Mouse (Mus musculus): ENCODE measurements around the gene Golga2. TPM values are rescaled to one million over a fixed set of nuclear protein-coding genes. Genes with fewer than 3 reads are reported as not detected.

Golga2 gene
- polyA plus RNA-seq (2015; fragmentation: Nextera tagmentation; extraction: Ambion mirVana) = 24.6 TPM in 2 replicates

DNA sequence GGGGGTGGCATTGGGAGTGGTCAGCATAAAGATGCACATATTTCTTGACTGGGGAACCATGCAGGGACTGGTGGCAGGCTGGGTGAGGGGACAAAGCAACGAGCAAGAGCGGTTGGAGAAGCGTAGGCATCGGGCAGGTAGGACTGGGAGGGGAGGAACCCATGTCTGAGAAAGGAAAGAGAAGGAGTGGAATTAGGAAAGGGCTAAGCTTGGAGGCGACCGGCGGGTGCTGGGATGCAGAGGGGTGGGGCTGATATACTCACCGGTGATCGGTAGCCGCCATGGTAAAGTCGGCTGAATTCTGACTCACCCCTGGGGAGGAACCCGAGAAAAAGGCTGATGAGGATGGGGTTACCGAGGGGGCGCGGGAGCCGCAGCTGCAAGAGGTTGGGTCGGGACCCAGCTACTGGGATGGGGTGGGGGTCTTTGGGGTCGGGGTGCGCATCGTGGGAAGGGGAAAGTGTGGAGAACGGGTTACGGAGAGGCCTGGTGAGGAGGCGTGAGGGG is at the start of gene Golga2:
Gene Golga2, plus strand, starts transcription at position 51 of the 507 bp plus-strand sequence.
- peak within 1 kb of the TSS; percentile 96 for H3K4me2 ChIP-seq (ENCODE audit: low read depth, low read length)
- H3K27me3 ChIP-seq (ENCODE audit: control insufficient read depth, insufficient read depth, low read length) = no peaks in the 10 kb centered on the region
- H3K9ac ChIP-seq (ENCODE audit: low read length) = peak within 1 kb of the TSS; percentile 96
- peaks cover 7% of the 10 kb centered on the region; the same call in 1 of the 2 replicates for H3K36me3 ChIP-seq (ENCODE audit: control insufficient read depth, insufficient read depth, low read length)
- no peaks in the 10 kb centered on the region for H3K9me3 ChIP-seq (replicated peaks; ENCODE audit: control insufficient read depth, low read length)
- ATAC-seq (ENCODE audit: insufficient read depth, low FRiP score) = peak; percentile 0; the same call in 1 of the 2 replicates
- 1% methylated on average over 23 of the region's 23 CpGs for WGBS
- H3K27ac ChIP-seq (ENCODE audit: low read length) = peak within 1 kb of the TSS; percentile 77
- H3K4me3 ChIP-seq (replicated peaks; ENCODE audit: low read length) = peak within 1 kb of the TSS; percentile 84
- H3K4me1 ChIP-seq (ENCODE audit: control insufficient read depth, insufficient read depth, low read length) = peaks cover 9% of the 10 kb centered on the region

DNA sequence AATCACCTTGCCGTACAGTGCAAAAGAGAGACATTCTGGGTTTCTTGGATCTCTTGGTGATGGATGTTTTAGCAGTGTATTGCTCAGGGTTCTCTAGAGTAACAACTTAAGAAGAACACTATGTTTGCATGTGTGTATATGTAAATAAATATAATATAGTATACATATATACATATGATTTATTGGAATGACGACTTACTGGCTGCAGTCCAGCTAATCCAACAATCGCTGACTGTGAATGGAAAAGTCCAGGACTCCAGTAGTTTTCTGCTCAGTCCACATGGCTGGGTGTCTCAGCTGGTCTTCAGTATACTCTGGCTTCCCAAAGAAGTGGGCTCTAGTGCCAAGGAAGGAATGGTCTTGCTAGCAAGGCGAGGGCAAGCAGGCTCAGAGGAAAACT is 49.6 kb upstream of the Golga2 start:
- peak overlapping the region; percentile 92 for H3K4me2 ChIP-seq (ENCODE audit: low read depth, low read length)
- H3K27me3 ChIP-seq (ENCODE audit: control insufficient read depth, insufficient read depth, low read length) = no peaks in the 10 kb centered on the region
- H3K36me3 ChIP-seq (ENCODE audit: control insufficient read depth, insufficient read depth, low read length) = peaks cover 5% of the 10 kb centered on the region; the same call in 1 of the 2 replicates
- peaks cover 12% of the 10 kb centered on the region for H3K4me1 ChIP-seq (ENCODE audit: control insufficient read depth, insufficient read depth, low read length)
- 34% methylated on average over 4 of the region's 4 CpGs for WGBS
- no peaks in the 10 kb centered on the region for H3K9me3 ChIP-seq (replicated peaks; ENCODE audit: control insufficient read depth, low read length)
- peak overlapping the region; percentile 83 for H3K9ac ChIP-seq (ENCODE audit: low read length)
- H3K4me3 ChIP-seq (replicated peaks; ENCODE audit: low read length) = peak overlapping the region; percentile 73
- no peak for ATAC-seq (ENCODE audit: insufficient read depth, low FRiP score)
- H3K27ac ChIP-seq (ENCODE audit: low read length) = peak overlapping the region; percentile 82; the same call in 1 of the 2 replicates

DNA sequence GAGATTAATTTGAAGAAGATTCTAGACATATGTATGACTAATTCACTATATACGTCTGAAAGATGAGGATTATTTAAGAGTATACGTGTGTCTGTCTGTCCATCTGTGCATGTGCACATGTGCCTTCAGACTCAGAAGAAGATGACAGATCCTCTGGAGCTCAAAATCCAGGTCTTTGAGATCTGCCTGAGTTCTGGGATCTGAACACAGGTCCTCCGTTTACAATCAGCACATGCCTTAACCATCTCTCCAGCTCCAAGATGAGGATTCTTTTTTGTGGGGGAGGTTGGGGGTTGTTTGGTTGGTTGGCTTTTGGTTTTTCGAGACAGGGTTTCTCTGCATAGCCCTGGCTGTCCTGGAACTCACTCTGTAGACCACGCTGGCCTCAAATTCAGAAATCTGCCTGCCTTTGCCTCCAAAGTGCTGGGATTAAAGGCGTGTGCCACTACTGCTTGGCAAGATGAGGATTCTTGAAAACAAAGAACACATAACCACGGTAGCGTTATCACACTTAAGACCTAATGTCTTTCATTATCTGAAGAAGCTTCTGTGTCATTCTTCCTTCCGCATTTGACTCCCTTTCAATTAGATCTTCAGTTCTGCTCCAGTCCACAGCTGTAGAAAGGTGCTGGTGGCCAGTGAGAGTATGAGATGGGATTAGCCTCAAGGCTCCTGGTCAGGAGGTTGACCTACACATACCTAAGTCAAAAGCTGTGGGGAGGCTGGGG is 48.3 kb upstream of the Golga2 start:
- Histone ChIP-seq H3K4me3 (replicated peaks; ENCODE audit: low read length) (no peak overlapping the region), H3K4me1 (ENCODE audit: control insufficient read depth, insufficient read depth, low read length) (peaks cover 12% of the 10 kb centered on the region), H3K9ac (ENCODE audit: low read length) (no peak overlapping the region), H3K36me3 (ENCODE audit: control insufficient read depth, insufficient read depth, low read length) (no peaks in the 10 kb centered on the region), H3K4me2 (ENCODE audit: low read depth, low read length) (no peak overlapping the region), H3K27me3 (ENCODE audit: control insufficient read depth, insufficient read depth, low read length) (no peaks in the 10 kb centered on the region), H3K9me3 (replicated peaks; ENCODE audit: control insufficient read depth, low read length) (no peaks in the 10 kb centered on the region), H3K27ac (ENCODE audit: low read length) (no peak overlapping the region)
- ATAC-seq (ENCODE audit: insufficient read depth, low FRiP score) = no peak
- 91% methylated on average over 9 of the region's 9 CpGs for WGBS

DNA sequence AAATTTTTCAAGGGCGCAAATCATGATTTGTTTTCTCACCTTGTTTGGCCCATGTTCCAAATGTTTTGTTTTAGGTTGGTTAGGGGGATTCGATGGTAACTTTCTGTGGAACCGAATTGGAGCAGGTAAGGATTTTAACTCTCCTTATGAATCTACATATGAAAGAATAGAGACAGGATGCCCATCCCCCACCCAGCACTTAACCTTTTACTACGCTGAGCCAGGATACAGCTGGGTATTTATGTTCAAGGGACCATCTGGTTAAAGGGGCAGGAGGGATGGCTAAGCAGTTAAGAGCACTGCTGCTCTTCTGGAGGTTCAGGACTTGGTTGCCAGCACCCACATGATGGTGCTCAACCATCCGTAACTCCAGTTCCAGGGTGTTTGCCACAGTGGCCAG is 46.6 kb upstream of the Golga2 start:
- Histone ChIP-seq H3K4me1 (ENCODE audit: control insufficient read depth, insufficient read depth, low read length) (peaks cover 3% of the 10 kb centered on the region; the same call in 1 of the 2 replicates), H3K27ac (ENCODE audit: low read length) (no peak overlapping the region), H3K27me3 (ENCODE audit: control insufficient read depth, insufficient read depth, low read length) (no peaks in the 10 kb centered on the region), H3K9ac (ENCODE audit: low read length) (no peak overlapping the region), H3K36me3 (ENCODE audit: control insufficient read depth, insufficient read depth, low read length) (no peaks in the 10 kb centered on the region), H3K4me3 (replicated peaks; ENCODE audit: low read length) (no peak overlapping the region), H3K9me3 (replicated peaks; ENCODE audit: control insufficient read depth, low read length) (no peaks in the 10 kb centered on the region), H3K4me2 (ENCODE audit: low read depth, low read length) (no peak overlapping the region)
- no peak for ATAC-seq (ENCODE audit: insufficient read depth, low FRiP score)
- WGBS = 87% methylated on average over 5 of the region's 5 CpGs

DNA sequence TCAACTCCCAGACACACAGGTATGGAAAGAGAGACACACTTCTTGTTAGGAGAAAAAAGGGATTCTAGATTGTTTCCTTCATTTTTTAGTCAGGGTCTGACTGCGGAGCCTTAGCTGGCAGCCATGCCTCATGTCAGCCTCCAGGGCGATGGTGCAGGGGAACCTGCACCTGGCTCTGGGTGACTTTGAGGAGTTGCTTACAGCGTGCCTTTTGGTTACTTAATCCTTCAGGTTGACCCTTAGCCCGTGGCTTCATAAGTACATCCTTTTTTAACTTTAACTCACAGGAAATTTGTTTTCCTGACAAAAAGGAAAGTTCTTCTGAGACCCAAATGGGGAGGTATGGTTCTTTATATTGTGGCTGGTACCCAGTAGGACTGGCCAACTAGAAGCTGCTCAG is 44.2 kb upstream of the Golga2 start:
- Histone ChIP-seq H3K27me3 (ENCODE audit: control insufficient read depth, insufficient read depth, low read length) (no peaks in the 10 kb centered on the region), H3K9ac (ENCODE audit: low read length) (no peak overlapping the region), H3K9me3 (replicated peaks; ENCODE audit: control insufficient read depth, low read length) (no peaks in the 10 kb centered on the region), H3K4me2 (ENCODE audit: low read depth, low read length) (no peak overlapping the region), H3K4me1 (ENCODE audit: control insufficient read depth, insufficient read depth, low read length) (no peaks in the 10 kb centered on the region), H3K27ac (ENCODE audit: low read length) (no peak overlapping the region), H3K36me3 (ENCODE audit: control insufficient read depth, insufficient read depth, low read length) (0 out of 2 replicates have a peak, but pooled peaks cover 4% of the 10 kb centered on the region), H3K4me3 (replicated peaks; ENCODE audit: low read length) (no peak overlapping the region)
- no peak for ATAC-seq (ENCODE audit: insufficient read depth, low FRiP score)
- 81% methylated on average over 4 of the region's 4 CpGs for WGBS

DNA sequence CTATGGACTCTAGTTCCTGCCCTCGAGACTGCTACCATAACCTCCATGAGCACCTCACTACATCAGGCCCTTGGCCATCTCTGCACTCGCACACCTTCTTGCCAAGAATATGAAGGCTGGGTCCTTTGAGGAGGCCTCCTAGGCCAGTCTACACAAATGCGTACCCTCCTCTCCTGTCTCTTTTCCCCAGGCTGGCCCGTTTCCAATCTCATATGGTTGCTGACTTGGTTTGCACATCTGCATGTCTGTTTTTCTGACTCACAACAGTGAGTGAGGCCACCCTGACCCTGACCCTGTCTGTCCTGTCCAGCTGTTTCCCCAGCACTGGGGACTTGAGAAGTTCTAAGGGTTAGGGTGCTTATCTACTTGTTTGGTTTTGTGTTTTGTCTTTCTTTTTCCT is 40.4 kb upstream of the Golga2 start:
- Histone ChIP-seq H3K4me1 (ENCODE audit: control insufficient read depth, insufficient read depth, low read length) (no peaks in the 10 kb centered on the region), H3K27ac (ENCODE audit: low read length) (no peak overlapping the region), H3K4me3 (replicated peaks; ENCODE audit: low read length) (no peak overlapping the region), H3K9ac (ENCODE audit: low read length) (no peak overlapping the region; the same call in 1 of the 2 replicates), H3K27me3 (ENCODE audit: control insufficient read depth, insufficient read depth, low read length) (no peaks in the 10 kb centered on the region), H3K9me3 (replicated peaks; ENCODE audit: control insufficient read depth, low read length) (no peaks in the 10 kb centered on the region), H3K36me3 (ENCODE audit: control insufficient read depth, insufficient read depth, low read length) (0 out of 2 replicates have a peak, but pooled peaks cover 16% of the 10 kb centered on the region), H3K4me2 (ENCODE audit: low read depth, low read length) (no peak overlapping the region)
- no peak for ATAC-seq (ENCODE audit: insufficient read depth, low FRiP score)
- WGBS = 85% methylated on average over 4 of the region's 4 CpGs

DNA sequence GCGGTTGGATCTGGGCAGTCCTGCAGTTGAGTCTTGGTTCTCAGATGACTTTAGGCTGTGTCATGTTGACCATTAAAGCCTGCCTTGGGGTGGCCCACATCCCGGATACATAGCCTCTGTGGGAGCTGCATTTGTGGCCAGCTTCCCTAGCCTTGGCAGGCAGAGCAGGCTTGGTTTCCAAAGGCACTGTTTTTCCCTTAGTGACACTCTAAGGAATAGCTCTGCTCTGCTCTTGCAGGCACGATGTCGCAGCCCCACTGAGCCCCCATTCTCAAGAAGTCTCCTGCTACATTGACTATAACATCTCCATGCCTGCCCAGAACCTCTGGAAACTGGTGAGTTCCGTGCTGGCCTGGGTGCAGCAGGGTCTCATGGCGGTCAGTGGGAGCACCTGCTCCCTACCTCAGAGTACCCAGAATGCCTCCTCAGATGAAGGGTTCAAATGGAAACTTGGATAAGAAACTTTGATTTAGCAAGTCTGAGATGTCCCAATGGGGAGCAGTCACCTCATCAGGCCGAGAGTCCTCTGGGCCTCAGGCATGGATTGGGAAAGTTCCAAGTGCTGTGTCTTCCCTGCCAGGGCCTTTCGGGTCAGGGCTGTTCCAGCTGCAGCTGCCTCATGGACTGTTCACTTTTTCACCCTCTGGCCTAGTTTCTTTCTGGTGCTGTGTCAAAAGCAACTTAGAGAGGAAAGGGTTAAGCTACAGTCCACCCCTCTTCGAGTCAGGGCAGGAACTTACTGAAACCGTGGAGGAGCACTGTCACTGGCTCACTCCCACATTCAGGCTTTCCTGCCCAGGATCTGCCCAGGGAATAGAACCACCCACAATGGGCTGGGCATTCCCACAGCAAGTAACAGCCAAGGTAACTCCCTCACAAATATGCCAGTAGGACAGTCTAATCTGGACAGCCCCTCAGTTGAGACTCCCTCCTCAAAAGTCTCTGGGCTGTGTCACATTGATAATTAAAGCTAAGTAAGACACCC is 38.5 kb upstream of the Golga2 start:
- Histone ChIP-seq H3K4me3 (replicated peaks; ENCODE audit: low read length) (no peak overlapping the region), H3K4me2 (ENCODE audit: low read depth, low read length) (no peak overlapping the region), H3K27me3 (ENCODE audit: control insufficient read depth, insufficient read depth, low read length) (no peaks in the 10 kb centered on the region), H3K27ac (ENCODE audit: low read length) (no peak overlapping the region), H3K9me3 (replicated peaks; ENCODE audit: control insufficient read depth, low read length) (no peaks in the 10 kb centered on the region), H3K9ac (ENCODE audit: low read length) (no peak overlapping the region), H3K4me1 (ENCODE audit: control insufficient read depth, insufficient read depth, low read length) (peaks cover 10% of the 10 kb centered on the region; the same call in 1 of the 2 replicates), H3K36me3 (ENCODE audit: control insufficient read depth, insufficient read depth, low read length) (0 out of 2 replicates have a peak, but pooled peaks cover 21% of the 10 kb centered on the region)
- no peak for ATAC-seq (ENCODE audit: insufficient read depth, low FRiP score)
- WGBS = 73% methylated on average over 10 of the region's 10 CpGs

DNA sequence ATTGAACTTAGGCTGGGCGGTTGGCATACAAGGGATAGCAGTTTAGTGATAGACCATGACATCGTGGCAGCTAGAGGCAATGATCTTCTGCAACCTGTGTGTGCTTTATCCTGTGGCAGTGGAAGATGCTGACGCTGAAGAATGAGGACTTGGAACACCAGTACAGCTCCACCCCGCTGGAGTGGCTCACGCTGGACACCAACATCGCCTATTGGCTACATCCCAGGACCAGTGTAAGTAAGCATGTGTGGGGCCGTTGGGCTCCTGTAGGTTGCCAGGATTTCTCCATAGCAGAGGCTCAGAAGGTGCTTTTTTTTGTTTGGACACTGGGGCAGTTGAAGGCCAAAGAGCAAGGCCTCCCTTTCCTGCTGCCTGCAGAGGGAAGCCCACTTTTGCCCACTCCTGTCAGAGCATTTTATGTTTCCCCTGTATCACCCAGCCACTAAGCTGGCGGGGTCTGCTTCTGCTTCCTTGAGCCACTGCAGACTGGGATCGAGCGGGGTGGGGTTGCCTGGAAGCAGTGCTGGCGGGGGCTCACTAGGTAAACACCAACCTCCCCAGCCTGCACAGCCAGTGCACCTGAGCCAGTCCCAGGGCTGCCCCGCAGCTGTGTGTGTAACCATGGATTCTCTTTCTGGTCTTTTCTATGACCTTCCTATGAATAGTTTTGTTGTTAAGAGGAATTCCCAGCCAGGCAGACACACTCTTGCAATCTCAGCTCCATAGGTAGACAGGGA is 35.2 kb upstream of the Golga2 start:
- 62% methylated on average over 12 of the region's 12 CpGs for WGBS
- Histone ChIP-seq H3K4me3 (replicated peaks; ENCODE audit: low read length) (no peak overlapping the region), H3K4me2 (ENCODE audit: low read depth, low read length) (no peak overlapping the region), H3K9me3 (replicated peaks; ENCODE audit: control insufficient read depth, low read length) (no peaks in the 10 kb centered on the region), H3K27ac (ENCODE audit: low read length) (peak overlapping the region; percentile 40; the same call in 1 of the 2 replicates), H3K4me1 (ENCODE audit: control insufficient read depth, insufficient read depth, low read length) (peaks cover 11% of the 10 kb centered on the region; the same call in 1 of the 2 replicates), H3K9ac (ENCODE audit: low read length) (no peak overlapping the region), H3K36me3 (ENCODE audit: control insufficient read depth, insufficient read depth, low read length) (0 out of 2 replicates have a peak, but pooled peaks cover 21% of the 10 kb centered on the region), H3K27me3 (ENCODE audit: control insufficient read depth, insufficient read depth, low read length) (no peaks in the 10 kb centered on the region)
- ATAC-seq (ENCODE audit: insufficient read depth, low FRiP score) = no peak; the same call in 1 of the 2 replicates

Measured in stomach, embryonic 16.5 days (tissue).